Mouse (Mus musculus) urinary bladder, postnatal 14 days (tissue): ENCODE measurements around the gene Usp54.
"Not testable (repeated sequence)": the region's sequence is repeated elsewhere in the genome, so short reads cannot be mapped to it uniquely, and the experiment has no call there.

Source experiments
- DNase-seq: peaks from one replicate; pipeline ENCODE4 v3.0.0; 2021; ENCODE audit warnings: low spot score

Usp54 gene

DNA sequence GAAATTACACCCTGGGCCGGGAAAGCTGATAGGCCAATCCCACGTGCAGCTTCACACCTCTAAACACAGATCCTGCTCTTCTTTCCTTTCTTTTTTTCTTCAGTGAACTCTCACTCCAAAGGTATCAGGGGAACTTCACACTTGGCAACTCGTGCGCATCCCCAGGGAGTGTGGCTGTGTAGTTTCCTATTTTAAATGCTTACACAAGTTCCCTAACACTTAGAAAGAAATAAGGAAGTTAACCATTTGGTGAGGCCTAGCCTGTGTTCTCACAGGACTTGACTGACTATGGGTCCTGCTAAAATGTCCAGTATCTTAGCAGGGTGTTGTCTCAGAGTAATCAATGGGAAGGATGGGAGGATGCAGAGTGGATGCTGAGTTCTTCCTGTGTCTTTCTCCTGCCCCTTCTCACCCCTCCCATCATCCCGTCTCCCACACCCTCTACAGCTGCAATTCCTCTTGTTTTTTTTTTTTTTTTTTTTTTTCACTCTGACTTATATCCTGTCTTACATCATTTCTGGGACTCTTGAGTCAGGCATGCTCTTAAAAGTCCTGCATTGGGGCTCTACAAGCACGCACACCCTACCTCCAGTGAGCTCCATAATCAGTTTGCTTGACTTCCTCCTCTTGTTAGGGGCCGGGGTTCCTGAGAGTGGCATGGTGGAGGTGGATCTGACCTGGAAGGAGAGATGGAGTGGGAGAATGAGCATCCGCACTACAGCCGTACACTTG is 14.0 kb upstream of the Usp54 start:
- no peak for DNase-seq

GRCm38 (mm10) chr14:20651722-20652256 is 10.9 kb upstream of the Usp54 start:
- no peak for DNase-seq

DNA sequence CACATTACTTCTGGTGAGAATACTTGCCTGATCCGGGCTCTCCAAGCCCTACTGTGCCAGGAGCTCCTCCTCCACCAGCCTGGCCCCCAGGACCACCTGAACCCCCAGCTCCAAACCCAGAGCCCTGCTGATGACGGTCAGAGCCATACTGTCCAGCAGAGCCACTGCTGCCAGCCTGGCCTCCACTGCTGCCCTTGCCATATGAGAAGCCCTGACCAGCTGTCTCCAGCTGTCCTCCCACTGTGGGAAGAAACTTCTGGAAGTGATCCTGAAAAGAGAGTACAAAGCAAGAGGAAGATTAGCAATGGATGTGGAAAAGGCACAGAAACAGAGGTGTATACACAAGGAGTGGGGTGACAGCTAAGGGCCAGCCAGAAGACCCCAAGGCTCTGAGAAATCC is 10.1 kb upstream of the Usp54 start:
- no peak for DNase-seq

DNA sequence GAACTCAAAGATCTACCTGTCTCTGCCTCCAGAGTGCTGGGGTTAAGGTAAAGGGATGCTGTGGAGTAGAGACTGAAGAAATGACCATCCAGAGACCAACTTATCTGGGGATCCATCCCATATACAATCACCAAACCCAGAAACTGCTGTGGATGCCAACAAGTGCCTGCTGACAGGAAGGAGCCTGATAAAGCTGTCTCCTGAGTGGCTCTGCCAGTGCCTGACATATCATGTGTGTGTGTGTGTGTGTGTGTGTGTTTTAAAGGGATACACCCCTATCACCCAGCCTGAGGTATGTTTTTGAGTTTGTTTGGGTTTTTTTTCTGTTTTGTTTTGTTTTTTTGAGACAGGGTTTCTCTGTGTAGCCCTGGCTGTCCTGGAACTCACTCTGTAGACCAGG is 5.5 kb upstream of the Usp54 start:
- no peak for DNase-seq

DNA sequence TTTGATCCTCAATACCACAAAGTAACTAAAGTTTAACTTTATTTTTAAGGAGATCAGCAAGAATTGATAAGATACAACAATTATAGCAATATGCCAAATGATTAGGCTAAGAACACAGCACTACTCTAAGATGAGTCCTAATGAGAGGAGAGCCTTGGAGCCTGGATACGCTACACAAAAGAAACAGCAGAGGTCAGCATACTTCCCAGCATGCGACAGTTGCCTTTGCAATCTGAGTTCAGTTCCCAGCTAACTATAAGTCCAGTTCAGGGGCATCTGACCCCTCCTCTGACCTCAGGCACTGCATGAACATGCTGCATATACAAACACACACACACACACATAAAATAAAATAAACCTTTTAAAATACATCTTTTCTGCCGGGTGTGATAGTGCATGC is 4.7 kb upstream of the Usp54 start:
- no peak for DNase-seq

DNA sequence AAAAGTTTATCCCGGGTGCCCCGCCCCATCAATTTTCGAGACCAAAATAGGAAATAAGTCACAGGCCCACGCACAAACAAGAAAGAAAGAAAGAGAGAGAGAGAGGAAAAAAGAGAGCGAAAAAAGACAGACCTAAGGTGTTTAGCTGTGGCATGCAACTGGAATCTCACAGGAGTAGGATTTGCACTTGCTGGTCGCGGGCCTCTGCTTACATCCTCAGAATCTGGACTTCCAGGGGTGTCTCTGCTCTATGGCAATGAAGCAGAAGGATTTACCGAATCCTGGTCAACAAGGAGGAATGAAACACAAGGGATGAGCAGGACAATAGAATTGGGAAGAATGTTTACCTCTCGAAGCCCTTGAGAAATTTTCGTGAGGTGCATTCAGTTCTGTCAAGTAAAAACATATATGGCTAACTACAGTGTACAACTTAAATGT is 594 bp upstream of the Usp54 start:
- no peak for DNase-seq

GRCm38 (mm10) chr14:20639918-20640619 is 794 bp downstream of the Usp54 start:
- no peak for DNase-seq

DNA sequence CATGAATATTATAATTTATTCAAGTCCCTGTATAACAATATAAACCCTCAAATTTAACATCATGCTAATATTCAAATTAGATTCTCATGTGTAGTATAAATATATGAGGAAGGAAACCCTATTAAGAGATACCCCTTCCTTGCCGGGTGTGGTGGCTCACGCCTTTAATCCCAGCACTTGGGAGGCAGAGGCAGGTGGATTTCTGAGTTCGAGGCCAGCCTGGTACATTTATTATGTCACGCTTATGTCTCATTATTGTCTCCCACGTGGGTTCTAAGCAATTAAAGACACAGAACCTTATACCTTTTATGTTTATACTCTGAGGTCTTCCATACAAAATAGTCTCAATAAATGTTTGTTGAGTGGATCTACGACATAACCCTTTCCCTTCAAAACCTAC is 2.2 kb downstream of the Usp54 start:
- no peak for DNase-seq

GRCm38 (mm10) chr14:20637818-20638574 is 2.9 kb downstream of the Usp54 start:
- no peak for DNase-seq

GRCm38 (mm10) chr14:20636968-20637367 is 3.9 kb downstream of the Usp54 start:
- not testable (repeated sequence) for DNase-seq

- no peak for DNase-seq
These were observed 5.3 kb downstream of the Usp54 start for GRCm38 (mm10) chr14:20635546-20635945.

DNA sequence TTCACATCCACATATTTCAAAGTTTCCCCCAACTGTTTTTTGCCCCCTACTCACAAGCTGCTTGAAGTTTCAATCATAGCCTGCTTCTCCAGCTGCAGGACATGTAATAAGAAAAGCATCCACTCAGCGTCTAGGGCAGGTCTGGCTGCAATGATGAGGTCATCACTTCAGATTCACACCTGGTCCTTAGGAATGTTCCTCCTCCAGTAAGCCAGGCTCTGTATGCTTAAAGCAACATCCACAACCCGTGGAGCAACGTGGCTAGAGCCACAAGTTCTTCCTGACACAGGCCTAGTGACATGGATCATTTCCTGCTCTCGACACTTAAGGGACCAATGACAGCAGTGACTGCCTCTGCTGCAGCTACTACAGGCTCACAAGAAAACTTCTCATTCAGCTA is 9.6 kb downstream of the Usp54 start:
- no peak for DNase-seq

DNA sequence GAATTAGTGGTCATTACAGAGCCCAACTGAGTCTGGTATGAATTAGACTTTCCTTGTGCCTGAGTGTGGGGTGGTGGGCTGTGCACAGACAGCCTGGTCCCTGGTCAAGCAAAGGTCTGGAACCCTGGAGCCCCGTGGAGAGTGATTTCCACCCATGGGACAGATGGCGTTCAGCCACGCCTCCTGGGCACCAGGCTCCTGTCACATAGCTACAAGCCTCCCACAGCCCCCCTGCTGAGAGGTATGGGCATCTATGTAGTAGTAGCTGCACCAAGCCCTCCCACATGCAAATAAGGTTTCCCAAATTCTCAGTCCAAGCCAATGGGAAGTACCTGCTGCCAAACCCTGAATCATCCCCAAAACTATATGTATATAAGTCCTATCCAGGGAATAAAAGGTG is 13.9 kb downstream of the Usp54 start:
- DNase-seq: no peak

- DNase-seq: no peak
These were observed 14.4 kb downstream of the Usp54 start for GRCm38 (mm10) chr14:20626447-20626846.

DNA sequence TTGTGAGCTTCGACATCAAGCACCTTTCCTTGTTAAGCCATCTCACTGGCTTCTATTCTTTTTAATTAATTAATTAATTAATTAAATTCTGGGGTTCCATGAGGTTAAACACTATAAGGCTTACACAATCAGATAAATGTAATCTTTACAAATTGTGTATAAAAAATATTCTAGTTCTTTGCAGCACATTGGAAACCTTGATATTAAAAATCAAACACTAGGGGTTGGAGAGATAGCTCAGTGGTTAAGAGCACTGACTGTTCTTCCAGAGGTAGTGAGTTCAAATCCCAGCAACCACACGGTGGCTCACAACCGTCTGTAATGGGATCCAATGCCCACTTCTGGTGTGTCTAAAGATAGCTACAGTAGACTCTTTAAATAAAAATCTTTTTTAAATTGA is 18.0 kb downstream of the Usp54 start:
- DNase-seq: no peak

DNA sequence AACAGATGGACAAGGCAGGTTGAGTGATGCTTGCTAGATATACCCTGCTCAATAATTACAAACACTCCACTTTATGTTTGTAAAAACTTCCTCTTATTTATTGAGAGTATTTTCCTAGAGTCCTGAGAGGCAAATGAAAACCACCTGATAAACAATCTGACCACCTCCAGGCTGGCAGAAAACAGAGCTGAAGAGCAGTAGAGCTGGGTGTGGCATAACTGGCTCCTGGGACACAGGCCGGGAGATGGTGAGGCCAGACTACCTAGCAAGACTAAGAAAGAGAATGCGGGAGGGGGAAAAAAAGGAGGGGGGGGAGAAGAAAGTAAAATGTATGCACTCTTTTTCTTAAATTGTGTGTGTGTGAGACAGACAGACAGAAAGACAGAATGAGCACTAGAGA is 18.5 kb downstream of the Usp54 start:
- DNase-seq: no peak

- no peak for DNase-seq
These were observed 19.0 kb downstream of the Usp54 start for GRCm38 (mm10) chr14:20621903-20622302.

GRCm38 (mm10) chr14:20619131-20619530 is 21.7 kb downstream of the Usp54 start:
- no peak for DNase-seq

GRCm38 (mm10) chr14:20618211-20618610 is 22.7 kb downstream of the Usp54 start:
- no peak for DNase-seq

DNA sequence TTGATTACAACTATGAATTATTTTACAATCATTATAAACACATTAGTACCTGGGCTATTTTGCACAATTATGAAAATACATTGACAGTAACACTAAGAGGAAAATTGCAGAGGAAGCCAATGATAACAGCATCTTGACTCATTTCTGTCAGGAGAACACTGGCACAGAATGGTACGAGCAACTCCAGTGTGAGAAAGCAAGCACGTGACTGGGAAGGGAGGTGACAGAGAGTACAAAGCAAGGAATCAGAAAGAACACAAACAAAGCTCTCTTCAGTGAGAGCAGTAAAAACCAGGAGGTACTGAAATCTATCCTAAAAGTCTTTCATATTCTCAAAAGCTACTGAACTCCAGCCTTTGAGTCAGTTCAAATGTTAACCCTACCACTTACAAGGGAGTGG is 24.4 kb downstream of the Usp54 start:
- DNase-seq: no peak

GRCm38 (mm10) chr14:20615075-20615474 is 25.8 kb downstream of the Usp54 start:
- no peak for DNase-seq

DNA sequence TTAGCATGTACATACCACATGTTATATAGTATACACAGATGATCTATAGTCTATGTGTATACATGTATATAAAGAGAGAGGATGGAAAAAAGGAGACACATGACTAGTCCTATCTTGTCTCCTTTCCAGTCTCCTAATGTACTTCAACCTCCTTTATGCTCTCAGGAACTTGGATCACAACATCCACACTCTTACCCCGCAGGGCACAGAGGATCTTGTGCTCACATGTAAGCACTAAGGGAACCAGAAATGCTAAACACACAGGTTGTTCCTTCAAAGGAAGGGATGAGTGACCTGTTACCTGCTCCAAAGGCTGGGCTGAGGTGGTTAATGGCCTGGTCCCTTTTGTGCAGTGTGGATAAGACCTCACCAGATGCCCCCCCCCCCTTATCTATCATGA is 28.0 kb downstream of the Usp54 start:
- DNase-seq: no peak

- DNase-seq: peak; percentile 66
These were observed 30.7 kb downstream of the Usp54 start for GRCm38 (mm10) chr14:20610146-20610545.
